19 mouse cellular contexts compared by ENCODE assay signal in genomic region chr13:53003286-53003685, GRCm38 (mm10). TPM values are rescaled to one million over a fixed set of nuclear protein-coding genes. Genes with fewer than 3 reads are reported as not detected.
DNase-seq lines count a peak whose midpoint lies in the region; ATAC-seq and TF ChIP-seq lines count a peak whose summit lies in the region.
"Had no signal": no experiment of that assay in that cellular context is flagged by ENCODE, and none has a peak within 500 bp of the region (broad histone marks: within the 10 kb centered on the region; RNA-seq: fewer than 3 reads in every experiment).

No protein-coding gene starts in this region.

- no peak for TF ChIP-seq CTCF in gastrocnemius, adult 2 months (IDR thresholded peaks at IDR 0.05)
- no peak for TF ChIP-seq CTCF in stomach, postnatal 0 days (IDR thresholded peaks at IDR 0.05; ENCODE audit: low read depth)

- peak overlapping the region; percentile 24; the same call in 1 of the 2 replicates for H3K27ac ChIP-seq in gastrocnemius, adult 2 months
- 0 out of 2 replicates have a peak overlapping the region, but pooled peaks have one; percentile 7 for H3K27ac ChIP-seq in intestine, embryonic 16.5 days (ENCODE audit: low read length)
- no peak overlapping the region for H3K27ac ChIP-seq in intestine, embryonic 15.5 days
- peak overlapping the region; percentile 23; the same call in 1 of the 2 replicates for H3K27ac ChIP-seq in stomach, embryonic 16.5 days (ENCODE audit: low read length)
- H3K27ac ChIP-seq in stomach, postnatal 0 days (replicated peaks): no peak overlapping the region
- H3K27ac ChIP-seq: embryonic facial prominence, embryonic 10.5 days; forebrain, embryonic 13.5 days; heart, embryonic 13.5 days; hindbrain, embryonic 12.5 days; liver, embryonic 13.5 days; lung, embryonic 15.5 days; midbrain, embryonic 15.5 days had no signal

- no peaks in the 10 kb centered on the region for H3K27me3 ChIP-seq in intestine, embryonic 16.5 days (replicated peaks; ENCODE audit: control insufficient read depth, insufficient read depth, low read length)
- H3K27me3 ChIP-seq in intestine, embryonic 15.5 days (replicated peaks): no peaks in the 10 kb centered on the region
- no peaks in the 10 kb centered on the region for H3K27me3 ChIP-seq in stomach, embryonic 16.5 days (ENCODE audit: control insufficient read depth, insufficient read depth, low read length)
- H3K27me3 ChIP-seq in stomach, postnatal 0 days (ENCODE audit: control insufficient read depth, insufficient read depth, low read length): no peaks in the 10 kb centered on the region
- H3K27me3 ChIP-seq: forebrain, embryonic 13.5 days; heart, embryonic 13.5 days; hindbrain, embryonic 12.5 days; liver, embryonic 13.5 days; lung, embryonic 15.5 days; midbrain, embryonic 15.5 days had no signal

- intact Hi-C loops in gastrocnemius, adult 2 months (cut with DNase I): no loop called here

- 0 out of 2 replicates have a peak, but pooled peaks cover 6% of the 10 kb centered on the region for H3K4me1 ChIP-seq in intestine, embryonic 16.5 days (ENCODE audit: control insufficient read depth, insufficient read depth, low read length)
- H3K4me1 ChIP-seq in intestine, embryonic 15.5 days (replicated peaks): peaks cover 2% of the 10 kb centered on the region
- peaks cover 9% of the 10 kb centered on the region for H3K4me1 ChIP-seq in stomach, embryonic 16.5 days (ENCODE audit: control insufficient read depth, insufficient read depth, low read length)
- no peaks in the 10 kb centered on the region for H3K4me1 ChIP-seq in stomach, postnatal 0 days (replicated peaks; ENCODE audit: control insufficient read depth, insufficient read depth)
- H3K4me1 ChIP-seq: embryonic facial prominence, embryonic 10.5 days; forebrain, embryonic 13.5 days; hindbrain, embryonic 12.5 days; midbrain, embryonic 15.5 days had no signal

- 30% methylated on average over 3 of the region's 3 CpGs for WGBS in intestine, embryonic 16.5 days
- WGBS in intestine, embryonic 15.5 days: 36% methylated on average over 3 of the region's 3 CpGs
- WGBS in stomach, embryonic 16.5 days: 34% methylated on average over 3 of the region's 3 CpGs
- 37% methylated on average over 3 of the region's 3 CpGs for WGBS in stomach, postnatal 0 days

- H3K9ac ChIP-seq in intestine, embryonic 16.5 days (ENCODE audit: low read depth, low read length): no peak overlapping the region
- H3K9ac ChIP-seq in intestine, embryonic 15.5 days: no peak overlapping the region
- H3K9ac ChIP-seq in stomach, embryonic 16.5 days (ENCODE audit: low read length): no peak overlapping the region
- H3K9ac ChIP-seq in stomach, postnatal 0 days (ENCODE audit: low read length): no peak overlapping the region
- H3K9ac ChIP-seq: forebrain, embryonic 13.5 days; heart, embryonic 13.5 days; hindbrain, embryonic 12.5 days; liver, embryonic 13.5 days; lung, embryonic 15.5 days; midbrain, embryonic 15.5 days had no signal

- no peak for ATAC-seq in intestine, embryonic 16.5 days
- no peak for ATAC-seq in intestine, embryonic 15.5 days
- no peak for ATAC-seq in stomach, embryonic 16.5 days (ENCODE audit: insufficient read depth, low FRiP score)
- ATAC-seq in stomach, postnatal 0 days (ENCODE audit: low FRiP score, low TSS enrichment): no peak
- ATAC-seq: forebrain, embryonic 13.5 days; inflammation-experienced regulatory T-cells, adult 6 months; midbrain, embryonic 15.5 days had no signal

- H3K4me2 ChIP-seq in intestine, embryonic 16.5 days (ENCODE audit: low read depth, low read length): no peak overlapping the region
- no peak overlapping the region for H3K4me2 ChIP-seq in intestine, embryonic 15.5 days (replicated peaks)
- H3K4me2 ChIP-seq in stomach, embryonic 16.5 days (ENCODE audit: low read depth, low read length): no peak overlapping the region
- no peak overlapping the region for H3K4me2 ChIP-seq in stomach, postnatal 0 days (replicated peaks; ENCODE audit: low read depth)
- H3K4me2 ChIP-seq: forebrain, embryonic 13.5 days; heart, embryonic 13.5 days; hindbrain, embryonic 12.5 days; liver, embryonic 13.5 days; lung, embryonic 15.5 days; midbrain, embryonic 15.5 days had no signal

- no peaks in the 10 kb centered on the region for H3K36me3 ChIP-seq in intestine, embryonic 16.5 days (ENCODE audit: control insufficient read depth, insufficient read depth, low read length)
- H3K36me3 ChIP-seq in intestine, embryonic 15.5 days: no peaks in the 10 kb centered on the region
- no peaks in the 10 kb centered on the region for H3K36me3 ChIP-seq in stomach, embryonic 16.5 days (ENCODE audit: control insufficient read depth, insufficient read depth, low read length)
- no peaks in the 10 kb centered on the region for H3K36me3 ChIP-seq in stomach, postnatal 0 days (ENCODE audit: control insufficient read depth, insufficient read depth, low read length)
- H3K36me3 ChIP-seq: embryonic facial prominence, embryonic 10.5 days; heart, embryonic 13.5 days; hindbrain, embryonic 12.5 days; liver, embryonic 13.5 days; lung, embryonic 15.5 days; midbrain, embryonic 15.5 days had no signal

- TF ChIP-seq EP300 in stomach, postnatal 0 days (optimal IDR thresholded peaks at IDR 0.05): no peak

- no peak for DNase-seq in gastrocnemius, adult 2 months
- no peak for DNase-seq in gastrocnemius, postnatal 10 days
- no peak for DNase-seq in stomach, postnatal 0 days (ENCODE audit: low spot score)
- no peak for DNase-seq in thymus, postnatal 10 days (ENCODE audit: low spot score in 2 of 2)
- DNase-seq: B cell, adult 2 months; cerebellum, adult 11-12 months; cerebellum, postnatal 36 days; liver, embryonic 13.5 days had no signal

- no peaks in the 10 kb centered on the region for H3K9me3 ChIP-seq in intestine, embryonic 16.5 days (ENCODE audit: control insufficient read depth, low read length)
- H3K9me3 ChIP-seq in intestine, embryonic 15.5 days: no peaks in the 10 kb centered on the region
- H3K9me3 ChIP-seq in stomach, embryonic 16.5 days (replicated peaks; ENCODE audit: control insufficient read depth, low read length): no peaks in the 10 kb centered on the region
- H3K9me3 ChIP-seq in stomach, postnatal 0 days (ENCODE audit: control insufficient read depth, low read length): no peaks in the 10 kb centered on the region
- H3K9me3 ChIP-seq: embryonic facial prominence, embryonic 10.5 days; forebrain, embryonic 13.5 days; heart, embryonic 13.5 days; hindbrain, embryonic 12.5 days; liver, embryonic 13.5 days; lung, embryonic 15.5 days; megakaryocyte, embryonic 14.5 days; midbrain, embryonic 15.5 days had no signal

- no peak overlapping the region for H3K4me3 ChIP-seq in gastrocnemius, adult 2 months
- no peak overlapping the region for H3K4me3 ChIP-seq in intestine, embryonic 16.5 days (ENCODE audit: low read length)
- no peak overlapping the region for H3K4me3 ChIP-seq in intestine, embryonic 15.5 days (replicated peaks)
- H3K4me3 ChIP-seq in stomach, embryonic 16.5 days (replicated peaks; ENCODE audit: low read length): no peak overlapping the region
- no peak overlapping the region for H3K4me3 ChIP-seq in stomach, postnatal 0 days (ENCODE audit: low read depth, low read length)
- H3K4me3 ChIP-seq: embryonic facial prominence, embryonic 10.5 days; forebrain, embryonic 13.5 days; heart, embryonic 13.5 days; hindbrain, embryonic 12.5 days; liver, embryonic 13.5 days; lung, embryonic 15.5 days; megakaryocyte, embryonic 14.5 days; midbrain, embryonic 15.5 days had no signal

RNA-seq across cellular contexts. Expression of gene Nfil3, which starts 22.4 kb away (rescaled TPM):
- total RNA-seq in gastrocnemius, adult 2 months (2021): 100 to 1,000 TPM in 1 of 2 experiments, 10 to 100 TPM in 1; 40.2 to 137 TPM
- total RNA-seq in gastrocnemius, postnatal 10 days (2021): 10 to 100 TPM; 14.8 to 18.4 TPM
- 28.4 and 30.0 TPM in 2 replicates for polyA plus RNA-seq in intestine, embryonic 16.5 days (2015; fragmentation: Nextera tagmentation; extraction: Ambion mirVana)
- 31.9 and 34.4 TPM in 2 replicates for polyA plus RNA-seq in intestine, embryonic 15.5 days (2015; fragmentation: Nextera tagmentation; extraction: Ambion mirVana)
- 31.6 and 31.8 TPM in 2 replicates for polyA plus RNA-seq in stomach, embryonic 16.5 days (2015; fragmentation: Nextera tagmentation; extraction: Ambion mirVana)
- polyA plus RNA-seq in stomach, postnatal 0 days (2015; fragmentation: Nextera tagmentation; extraction: Ambion mirVana): 14.4 and 16.4 TPM in 2 replicates

Comparison
In these comparisons a context has a peak if more than half of its experiments do, and no peak if none do; other contexts are left out.
1. H3K27ac ChIP-seq: peak in gastrocnemius, adult 2 months (single experiment), intestine, embryonic 16.5 days (single experiment) and stomach, embryonic 16.5 days (single experiment); none in intestine, embryonic 15.5 days (single experiment) and stomach, postnatal 0 days (single experiment).